ENCODE assay signal across 10 mouse cellular contexts in the genomic region with DNA sequence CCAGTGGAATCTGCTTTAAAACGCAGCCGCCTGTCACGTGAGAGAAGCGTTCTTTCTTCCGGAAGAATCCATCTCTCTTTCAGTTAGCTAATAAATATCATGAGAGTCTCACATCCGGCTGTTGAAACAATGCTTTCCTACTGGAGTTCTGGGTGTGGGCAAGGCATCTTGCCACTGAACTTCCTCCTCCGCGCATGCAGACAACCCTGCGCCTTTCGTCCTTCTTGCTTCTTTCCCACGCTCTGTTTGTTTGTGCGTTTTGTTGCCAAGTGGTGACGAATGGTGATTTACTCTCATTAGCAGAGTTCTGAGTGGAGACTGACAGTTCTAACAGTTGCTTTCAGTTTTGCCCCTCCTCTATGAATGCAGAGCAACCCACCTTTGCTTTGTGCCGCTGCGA.
A peak's percentile ranks its signal among the peaks of the same experiment; 100 is the strongest.
DNase-seq lines count a peak whose midpoint lies in the region; ATAC-seq and TF ChIP-seq lines count a peak whose summit lies in the region.
"Had no signal": no experiment of that assay in that cellular context is flagged by ENCODE, and none has a peak within 500 bp of the region (broad histone marks: within the 10 kb centered on the region; RNA-seq: fewer than 3 reads in every experiment).

No protein-coding gene starts in this region.

- no peak for TF ChIP-seq EP300 in lung, postnatal 0 days (IDR thresholded peaks at IDR 0.05)

- peak overlapping the region; percentile 17; the same call in 1 of the 2 replicates for H3K4me2 ChIP-seq in heart, embryonic 12.5 days
- H3K4me2 ChIP-seq in midbrain, embryonic 11.5 days: no peak overlapping the region
- peak overlapping the region; percentile 58 for H3K4me2 ChIP-seq in lung, postnatal 0 days (replicated peaks; ENCODE audit: low read depth, low read length)
- H3K4me2 ChIP-seq in stomach, embryonic 16.5 days (ENCODE audit: low read depth, low read length): peak overlapping the region; percentile 20; the same call in 1 of the 2 replicates

- H3K36me3 ChIP-seq in heart, embryonic 12.5 days: no peaks in the 10 kb centered on the region
- H3K36me3 ChIP-seq in midbrain, embryonic 10.5 days: no peaks in the 10 kb centered on the region
- no peaks in the 10 kb centered on the region for H3K36me3 ChIP-seq in midbrain, embryonic 11.5 days (ENCODE audit: control insufficient read depth, insufficient read depth, low read length)
- H3K36me3 ChIP-seq in lung, postnatal 0 days (ENCODE audit: insufficient read depth, low read length): no peaks in the 10 kb centered on the region
- no peaks in the 10 kb centered on the region for H3K36me3 ChIP-seq in stomach, embryonic 16.5 days (ENCODE audit: control insufficient read depth, insufficient read depth, low read length)

- no peak for DNase-seq in heart, adult 9 months (ENCODE audit: low spot score in 2 of 2)
- no peak for DNase-seq in midbrain, embryonic 10.5 days (ENCODE audit: low spot score)
- no peak for DNase-seq in midbrain, embryonic 11.5 days (ENCODE audit: low spot score, missing footprints)
- DNase-seq in lung, postnatal 0 days (ENCODE audit: low spot score): peak; percentile 63
- no peak for DNase-seq in urinary bladder, postnatal 25 days (ENCODE audit: low spot score)
- DNase-seq in cerebellum, postnatal 25 days: no peak
- DNase-seq: adrenal gland, postnatal 25 days; B cell, adult 2 months had no signal

- H3K9me3 ChIP-seq in heart, embryonic 12.5 days (replicated peaks): no peaks in the 10 kb centered on the region
- no peaks in the 10 kb centered on the region for H3K9me3 ChIP-seq in midbrain, embryonic 10.5 days (replicated peaks)
- no peaks in the 10 kb centered on the region for H3K9me3 ChIP-seq in midbrain, embryonic 11.5 days (ENCODE audit: control insufficient read depth, low read length)
- no peaks in the 10 kb centered on the region for H3K9me3 ChIP-seq in lung, postnatal 0 days (ENCODE audit: low read length)
- no peaks in the 10 kb centered on the region for H3K9me3 ChIP-seq in stomach, embryonic 16.5 days (replicated peaks; ENCODE audit: control insufficient read depth, low read length)

- H3K4me1 ChIP-seq in heart, embryonic 12.5 days (replicated peaks): peaks cover 3% of the 10 kb centered on the region; the same call in 1 of the 2 replicates
- H3K4me1 ChIP-seq in midbrain, embryonic 10.5 days: peaks cover 77% of the 10 kb centered on the region
- peaks cover 35% of the 10 kb centered on the region for H3K4me1 ChIP-seq in midbrain, embryonic 11.5 days (ENCODE audit: control insufficient read depth, insufficient read depth, low read length)
- 0 out of 2 replicates have a peak, but pooled peaks cover 5% of the 10 kb centered on the region for H3K4me1 ChIP-seq in lung, postnatal 0 days (ENCODE audit: insufficient read depth, low read depth, low read length)
- H3K4me1 ChIP-seq in stomach, embryonic 16.5 days (ENCODE audit: control insufficient read depth, insufficient read depth, low read length): peaks cover 5% of the 10 kb centered on the region; the same call in 1 of the 2 replicates

- whole genome bisulfite sequencing in heart, embryonic 12.5 days: 66% methylated on average over 15 of the region's 15 CpGs
- 82% methylated on average over 15 of the region's 15 CpGs for WGBS in midbrain, embryonic 10.5 days
- 85% methylated on average over 15 of the region's 15 CpGs for WGBS in midbrain, embryonic 11.5 days
- 23% methylated on average over 15 of the region's 15 CpGs for whole genome bisulfite sequencing in lung, postnatal 0 days
- WGBS in stomach, embryonic 16.5 days: 57% methylated on average over 15 of the region's 15 CpGs

- ATAC-seq in heart, embryonic 12.5 days (ENCODE audit: insufficient number of reproducible peaks, low FRiP score): no peak
- ATAC-seq in midbrain, embryonic 11.5 days (ENCODE audit: low FRiP score): no peak
- ATAC-seq in lung, postnatal 0 days: peak; percentile 69
- no peak for ATAC-seq in stomach, embryonic 16.5 days (ENCODE audit: insufficient read depth, low FRiP score)

- no peak overlapping the region for H3K9ac ChIP-seq in heart, embryonic 12.5 days
- no peak overlapping the region for H3K9ac ChIP-seq in midbrain, embryonic 11.5 days (ENCODE audit: low read length)
- H3K9ac ChIP-seq in lung, postnatal 0 days (replicated peaks; ENCODE audit: low read depth): peak overlapping the region; percentile 26; the same call in 1 of the 2 replicates
- no peak overlapping the region for H3K9ac ChIP-seq in stomach, embryonic 16.5 days (ENCODE audit: low read length)

- no peak for TF ChIP-seq CTCF in lung, postnatal 0 days (IDR thresholded peaks at IDR 0.05)

- H3K27ac ChIP-seq in heart, embryonic 12.5 days (ENCODE audit: poor library complexity, severe bottlenecking): no peak overlapping the region
- 0 out of 2 replicates have a peak overlapping the region, but pooled peaks have one; percentile 9 for H3K27ac ChIP-seq in midbrain, embryonic 10.5 days (replicated peaks)
- H3K27ac ChIP-seq in midbrain, embryonic 11.5 days (ENCODE audit: low read depth, low read length): no peak overlapping the region
- H3K27ac ChIP-seq in lung, postnatal 0 days (ENCODE audit: low read length): no peak overlapping the region
- H3K27ac ChIP-seq in stomach, embryonic 16.5 days (ENCODE audit: low read length): no peak overlapping the region

- H3K27me3 ChIP-seq in heart, embryonic 12.5 days (replicated peaks): peaks cover 8% of the 10 kb centered on the region; the same call in 1 of the 2 replicates
- H3K27me3 ChIP-seq in midbrain, embryonic 10.5 days (ENCODE audit: low read depth, poor library complexity, severe bottlenecking): peaks cover 81% of the 10 kb centered on the region
- peaks cover 36% of the 10 kb centered on the region for H3K27me3 ChIP-seq in midbrain, embryonic 11.5 days (ENCODE audit: control insufficient read depth, insufficient read depth, low read length)
- H3K27me3 ChIP-seq in lung, postnatal 0 days (replicated peaks; ENCODE audit: insufficient read depth, low read length): no peaks in the 10 kb centered on the region
- H3K27me3 ChIP-seq in stomach, embryonic 16.5 days (ENCODE audit: control insufficient read depth, insufficient read depth, low read length): no peaks in the 10 kb centered on the region; the same call in 1 of the 2 replicates

- no peak overlapping the region for H3K4me3 ChIP-seq in heart, embryonic 12.5 days
- no peak overlapping the region for H3K4me3 ChIP-seq in midbrain, embryonic 10.5 days
- no peak overlapping the region for H3K4me3 ChIP-seq in midbrain, embryonic 11.5 days (ENCODE audit: low read depth, low read length)
- H3K4me3 ChIP-seq in lung, postnatal 0 days (ENCODE audit: low read depth, low read length): peak overlapping the region; percentile 34
- no peak overlapping the region for H3K4me3 ChIP-seq in stomach, embryonic 16.5 days (replicated peaks; ENCODE audit: low read length)
